Mouse (Mus musculus) mature B cell (primary cell): ENCODE data around the gene Coa7.

Source experiments
- in situ Hi-C: fragments of 300-500 bp; cut with MboI; formaldehyde crosslinking; loops from 2 replicates; pipeline ENCODE4 v1.14.3; 2019

Coa7 gene

DNA sequence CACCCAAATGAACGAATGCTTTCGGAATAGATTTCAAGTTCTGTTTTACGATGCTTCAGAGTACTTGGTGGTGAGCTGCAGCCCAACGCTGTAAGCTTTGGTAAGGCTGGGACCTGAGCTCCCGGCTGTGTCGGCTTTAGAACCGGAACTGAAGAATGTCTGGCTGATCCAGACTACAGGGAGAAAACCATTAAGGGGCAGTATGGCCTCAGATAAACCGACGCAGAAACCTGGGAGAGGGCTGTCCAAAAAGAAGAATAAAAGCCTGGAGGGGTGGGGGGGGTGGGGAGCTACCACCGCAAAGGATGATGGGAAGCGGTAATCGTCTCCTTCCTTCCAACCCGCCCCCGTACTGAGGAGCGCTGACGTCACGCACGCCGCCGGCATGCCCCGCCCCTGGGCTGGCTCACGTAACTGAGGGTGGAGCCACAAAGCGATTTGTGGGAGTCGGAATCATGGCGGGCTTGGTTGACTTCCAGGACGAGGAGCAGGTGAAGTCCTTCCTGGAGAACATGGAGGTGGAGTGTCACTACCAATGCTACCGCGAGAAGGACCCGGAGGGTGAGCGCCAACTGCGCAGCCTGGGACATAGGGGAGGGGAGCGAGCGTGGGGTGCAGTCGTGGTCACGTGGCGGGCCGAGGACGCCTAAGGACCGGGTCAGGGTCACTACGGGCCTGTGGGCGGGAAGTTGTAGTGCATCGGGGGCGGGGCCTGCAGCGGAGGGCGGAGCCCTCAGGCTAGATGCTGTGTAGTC is at the start of gene Coa7:
Coa7 (plus strand) TSS at position 411 of the 755 bp plus-strand sequence.
- in situ Hi-C loops: no loop called here

DNA sequence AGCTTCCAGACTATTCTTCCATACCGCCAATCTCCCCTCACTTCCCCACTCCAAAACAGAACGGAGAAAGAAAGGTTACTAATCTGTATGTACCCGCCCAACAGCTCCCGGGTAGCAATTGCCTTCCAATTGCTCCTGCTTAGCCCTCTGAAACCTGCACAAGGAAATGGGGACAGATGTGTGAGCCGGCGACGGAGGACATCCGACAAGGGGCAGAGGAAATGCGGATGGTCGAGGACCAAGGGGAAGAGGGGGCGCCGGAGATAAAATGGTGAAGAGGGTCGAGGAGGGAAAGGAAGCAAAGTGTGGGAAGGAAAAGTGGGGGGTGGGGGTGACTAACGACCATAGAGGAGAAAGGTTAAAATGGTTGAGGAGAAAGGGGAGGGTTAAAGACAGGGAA is 27.7 kb upstream of the Coa7 start:
- in situ Hi-C loops: no loop called here

DNA sequence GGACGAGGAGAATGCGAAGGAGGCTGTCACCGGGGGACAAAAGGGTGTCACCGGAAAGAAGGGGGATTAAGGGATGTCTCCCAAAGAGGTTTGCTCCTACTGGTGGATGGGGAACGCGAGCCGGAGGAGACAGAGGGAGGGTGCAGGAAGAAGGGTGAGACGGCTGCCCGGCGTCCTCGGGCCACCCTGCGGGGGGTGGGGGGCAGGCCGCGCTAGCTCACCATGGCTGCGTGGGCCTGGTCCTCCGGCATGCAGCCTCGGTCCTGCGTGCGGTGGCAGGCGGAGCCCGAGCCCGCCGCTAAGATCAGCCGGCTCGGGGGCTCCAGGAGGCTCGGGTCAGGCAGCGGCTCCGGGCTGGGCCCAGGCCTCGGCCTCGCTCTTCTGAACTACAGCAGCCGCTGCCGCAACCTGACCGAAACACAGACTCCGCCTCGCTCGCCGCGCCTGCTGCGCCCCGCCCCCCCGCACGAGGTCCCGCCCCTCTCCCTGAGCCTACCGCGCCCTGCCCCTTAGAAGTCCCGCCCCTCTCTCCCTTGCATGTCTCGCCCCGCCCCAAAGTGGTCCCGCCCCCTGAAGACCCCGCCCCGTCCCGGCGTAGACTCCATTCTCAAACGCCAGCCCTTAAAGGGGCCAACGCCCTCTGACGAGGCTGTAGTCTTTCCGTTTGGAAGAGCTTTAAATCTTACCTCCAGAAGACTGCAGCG is 27.1 kb upstream of the Coa7 start, which contains the start of gene Zyg11b:
Zyg11b (minus strand) TSS at position 427 of the 704 bp plus-strand sequence.
- in situ Hi-C loops: no loop called here

DNA sequence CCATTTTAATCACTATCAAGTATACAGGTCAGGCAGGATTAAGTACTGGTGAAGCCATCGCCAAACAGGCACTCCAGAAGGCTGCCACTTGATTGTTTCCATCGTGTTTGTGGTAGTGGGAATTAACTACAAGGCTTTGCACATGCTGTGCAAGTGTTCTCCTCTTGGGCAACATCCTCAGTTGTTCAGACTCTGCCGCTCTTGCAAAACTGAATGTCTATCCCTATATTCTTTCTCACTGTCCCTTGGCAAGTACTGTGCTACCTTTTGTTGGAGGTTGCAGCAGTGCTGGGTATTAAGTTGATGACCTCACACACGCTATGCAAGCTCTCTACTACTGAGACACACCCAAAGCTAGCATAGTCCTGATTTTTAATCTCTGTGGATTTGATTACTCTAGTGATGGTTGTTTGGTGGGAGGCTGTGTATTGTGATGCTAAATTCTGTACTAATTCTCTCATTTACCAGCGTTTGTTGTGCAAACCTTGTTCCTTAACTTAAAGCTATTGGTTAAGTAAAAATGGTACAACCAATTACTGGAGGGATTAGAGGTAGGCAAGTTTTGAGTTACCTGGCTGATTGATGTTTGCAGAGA is 25.5 kb upstream of the Coa7 start:
- in situ Hi-C loops: no loop called here

DNA sequence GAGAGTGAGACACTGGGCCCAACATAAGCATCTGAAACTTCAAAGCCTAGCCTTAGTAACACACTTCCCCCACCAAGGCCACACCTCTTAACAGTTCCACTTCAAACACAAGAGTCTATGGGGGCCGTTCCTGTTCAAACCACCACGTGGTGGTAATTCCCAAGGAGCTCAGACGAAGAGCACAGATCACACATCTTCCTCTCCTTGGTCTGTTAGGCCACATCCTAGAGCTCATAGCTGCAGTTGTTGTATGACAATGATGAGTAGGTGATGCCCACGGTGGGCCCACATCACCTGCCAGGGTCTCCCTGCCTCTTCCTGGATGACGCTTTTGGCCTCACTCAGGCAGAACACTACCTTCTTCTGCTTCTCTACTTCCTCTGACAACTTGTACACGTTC is 17.2 kb upstream of the Coa7 start:
- in situ Hi-C loops: no loop called here

DNA sequence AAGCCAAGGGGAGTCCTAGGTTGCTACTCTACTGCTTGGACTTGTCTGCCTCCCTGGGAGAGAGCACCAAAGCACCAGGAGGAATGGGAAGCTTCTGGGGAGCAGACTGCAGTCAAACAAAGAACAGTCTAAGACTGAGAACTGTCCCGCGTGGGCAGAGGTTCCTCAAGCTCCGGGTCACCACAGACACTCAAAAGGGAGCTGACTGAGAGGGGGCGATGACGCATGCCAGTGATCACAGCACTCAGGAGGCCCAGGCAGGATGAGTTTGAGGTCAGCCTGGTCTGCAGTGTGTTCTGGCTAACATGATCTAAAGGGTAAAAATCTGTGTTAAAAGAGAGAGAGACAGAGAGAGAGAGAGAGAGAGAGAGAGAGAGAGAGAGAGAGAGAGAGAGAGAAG is 13.9 kb upstream of the Coa7 start:
- in situ Hi-C loops: no loop called here

DNA sequence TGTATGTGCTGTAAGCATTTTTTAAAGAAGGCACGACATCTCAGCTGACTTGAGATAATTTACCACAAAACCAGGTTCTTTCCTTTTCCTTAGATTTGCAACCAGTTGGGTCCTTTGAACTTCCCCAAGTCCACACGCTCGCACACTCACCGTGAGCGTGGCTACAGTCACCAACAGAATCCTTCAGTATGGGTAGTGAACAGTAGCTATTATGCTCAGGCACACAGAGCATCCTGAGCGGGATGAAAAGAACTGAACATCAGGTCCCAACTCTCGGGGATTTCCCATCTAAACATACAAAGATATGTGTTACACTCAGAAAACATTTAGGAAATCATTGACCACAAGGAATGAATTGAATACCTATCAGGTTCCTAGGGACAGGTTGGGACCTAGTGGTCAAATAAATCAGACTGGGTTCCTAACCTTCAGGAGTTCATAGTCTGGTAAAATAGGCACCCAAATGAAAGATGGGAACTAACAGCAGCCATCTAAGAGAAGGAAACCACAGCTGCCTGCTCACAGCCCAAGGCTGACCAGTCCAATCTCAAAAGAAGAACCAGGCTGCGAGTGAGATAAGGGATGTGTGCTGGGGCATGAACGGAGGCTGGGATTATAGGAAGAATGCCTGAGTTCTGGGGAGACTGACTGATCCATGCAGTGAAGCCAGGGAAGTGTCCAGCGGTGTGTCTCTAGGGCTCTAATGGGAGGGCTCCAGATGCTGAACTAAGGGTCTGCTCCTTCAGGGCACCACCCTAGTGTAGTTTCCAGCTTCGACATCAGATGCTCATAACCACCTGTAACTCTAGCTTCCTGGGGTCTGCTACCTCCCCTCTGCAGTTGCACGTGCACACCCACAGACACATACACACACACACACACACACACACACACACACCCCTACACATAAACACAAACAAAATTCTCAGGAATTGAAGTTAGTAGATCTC is 10.0 kb upstream of the Coa7 start:
- in situ Hi-C loops: no loop called here

DNA sequence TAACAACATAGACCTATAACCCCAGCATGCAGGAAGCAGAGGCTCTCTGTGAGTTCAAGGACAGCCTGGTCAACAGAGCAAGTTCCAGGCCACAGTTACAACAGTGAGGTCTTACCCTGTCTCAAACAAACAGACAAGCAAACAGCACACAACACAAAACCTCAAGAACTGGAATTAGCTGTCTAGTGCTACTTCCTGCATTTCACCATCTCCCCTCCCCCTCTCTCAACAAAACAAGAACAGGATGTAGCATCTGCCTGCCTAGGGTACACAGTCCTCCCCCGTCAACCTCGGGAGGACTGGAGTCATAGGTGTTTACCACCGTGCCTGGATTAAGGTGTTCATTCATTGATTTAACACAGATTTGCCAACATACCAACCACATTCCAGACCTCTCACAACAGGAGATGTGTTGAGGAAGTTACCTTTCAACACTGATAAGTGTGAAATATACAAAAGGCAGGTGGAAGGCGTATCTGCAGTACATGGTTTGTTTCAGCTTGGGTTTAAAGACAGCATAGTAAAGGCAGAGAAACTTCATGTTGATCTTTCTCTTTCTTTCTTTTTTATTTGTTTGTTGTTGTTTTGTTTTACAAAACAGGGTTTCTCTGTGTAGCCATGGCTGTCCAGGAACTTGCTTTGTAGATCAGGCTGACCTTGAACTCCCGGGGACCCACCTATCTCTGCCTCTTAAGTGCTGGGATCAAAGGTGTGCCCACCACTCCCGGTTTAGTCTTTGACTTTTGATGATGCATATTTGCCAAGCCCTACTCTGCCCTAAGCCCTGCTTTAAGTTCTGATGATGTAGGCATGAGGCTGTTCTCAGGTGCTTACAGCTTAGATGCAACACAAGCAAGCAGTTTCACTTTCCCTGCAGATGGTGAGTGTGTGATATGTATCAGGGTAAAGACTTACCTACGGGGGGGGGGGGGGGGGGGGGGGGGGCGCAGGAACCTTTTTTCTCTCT is 9.0 kb upstream of the Coa7 start:
- in situ Hi-C loops: no loop called here

DNA sequence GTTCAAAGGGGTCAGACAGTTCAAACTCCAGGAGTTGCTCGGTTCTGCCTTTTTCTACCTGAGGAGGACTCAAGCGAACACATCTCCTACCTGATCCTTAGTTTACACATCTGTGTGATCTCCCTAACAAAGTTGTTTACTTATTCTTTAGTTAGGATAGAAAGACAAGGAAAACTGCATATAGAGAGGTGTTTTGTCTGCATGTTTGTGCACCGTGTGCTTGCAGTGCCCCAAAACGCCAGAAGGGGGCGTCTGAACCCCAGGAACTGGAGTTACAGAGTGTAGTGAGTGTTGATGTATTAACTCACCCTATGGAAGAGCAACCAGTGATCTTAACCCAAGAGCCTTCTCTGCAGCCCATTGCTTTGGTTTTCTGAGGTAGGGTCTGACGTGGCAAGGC is 8.2 kb upstream of the Coa7 start:
- in situ Hi-C loops: no loop called here

DNA sequence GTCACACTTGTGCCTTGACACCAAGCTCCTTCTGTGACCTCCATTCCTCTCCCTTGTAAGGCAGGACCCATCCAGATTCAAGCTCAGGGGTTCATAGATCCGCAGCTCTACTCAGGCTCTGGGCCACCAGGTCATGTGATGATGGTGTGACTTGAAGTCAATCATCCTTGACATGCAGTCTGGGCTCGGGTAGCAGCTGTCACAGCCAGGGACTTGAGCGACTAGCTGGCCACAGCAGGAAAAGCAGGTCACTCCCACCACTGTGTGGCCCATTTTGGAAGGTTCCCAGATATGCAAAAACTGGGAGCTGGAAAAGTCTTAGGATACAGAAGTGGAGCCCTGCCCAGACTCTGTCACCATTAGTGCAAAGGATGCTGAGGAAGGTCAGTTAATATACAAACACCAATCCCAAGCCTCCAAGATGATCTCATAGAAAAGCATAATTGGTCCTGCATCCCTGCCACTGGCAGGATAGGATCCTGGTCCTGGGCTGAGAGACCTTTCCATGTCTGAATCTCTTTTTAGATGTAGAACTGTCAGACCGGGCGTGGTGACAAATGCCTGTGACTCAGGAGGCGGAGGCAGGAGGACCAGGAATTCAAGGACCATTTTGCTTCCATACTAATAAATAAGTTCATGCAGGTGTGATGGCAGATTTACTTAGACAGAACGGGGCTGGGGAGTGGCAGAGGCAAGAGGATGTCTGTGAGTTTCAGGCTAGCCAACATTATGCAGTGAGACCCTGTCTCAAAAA is 7.1 kb upstream of the Coa7 start:
- in situ Hi-C loops: no loop called here

DNA sequence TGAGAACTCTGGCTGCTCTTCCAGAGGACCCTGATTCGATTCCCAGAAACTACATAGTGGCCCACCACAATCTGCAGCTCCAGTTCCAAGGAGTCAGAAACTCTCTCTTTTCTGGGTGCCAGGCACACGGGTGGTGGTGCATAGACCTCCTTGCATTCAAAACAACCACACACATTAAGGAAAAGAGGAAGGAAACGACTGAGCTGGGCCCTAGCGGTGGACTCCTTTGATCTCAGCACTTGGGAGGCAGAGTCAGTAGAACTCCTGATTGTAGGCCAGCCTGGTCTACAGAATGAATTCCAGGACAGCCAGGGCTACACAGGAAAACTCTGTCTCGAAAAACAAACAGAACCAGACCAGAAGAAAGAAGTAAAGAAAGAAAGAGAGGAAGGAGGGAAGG is 4.4 kb upstream of the Coa7 start:
- in situ Hi-C loops: no loop called here

DNA sequence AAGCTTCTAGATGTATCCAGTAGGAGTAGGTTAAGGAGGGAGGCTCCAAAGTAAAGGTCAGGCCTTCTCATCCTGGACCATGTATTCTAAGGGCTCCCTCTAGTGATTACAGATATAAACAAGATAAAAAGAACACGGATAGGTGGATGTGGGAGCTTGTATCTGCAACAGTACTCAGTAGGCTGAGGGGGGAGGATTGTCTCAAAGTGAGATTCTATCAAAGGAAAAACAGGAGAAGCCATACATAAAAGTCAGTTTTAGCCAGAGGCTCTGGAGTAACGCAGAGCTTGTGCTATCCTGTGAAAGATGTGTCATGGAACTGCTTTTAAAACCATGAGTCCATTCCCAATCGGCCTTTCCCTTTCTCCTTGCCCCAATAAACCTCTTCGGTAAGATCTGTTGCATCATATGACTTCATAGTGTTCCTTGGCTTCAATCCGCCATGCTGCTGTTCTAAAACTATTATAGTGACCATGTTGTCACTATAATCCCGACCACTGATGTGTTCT is 815 bp upstream of the Coa7 start:
- in situ Hi-C loops: no loop called here

DNA sequence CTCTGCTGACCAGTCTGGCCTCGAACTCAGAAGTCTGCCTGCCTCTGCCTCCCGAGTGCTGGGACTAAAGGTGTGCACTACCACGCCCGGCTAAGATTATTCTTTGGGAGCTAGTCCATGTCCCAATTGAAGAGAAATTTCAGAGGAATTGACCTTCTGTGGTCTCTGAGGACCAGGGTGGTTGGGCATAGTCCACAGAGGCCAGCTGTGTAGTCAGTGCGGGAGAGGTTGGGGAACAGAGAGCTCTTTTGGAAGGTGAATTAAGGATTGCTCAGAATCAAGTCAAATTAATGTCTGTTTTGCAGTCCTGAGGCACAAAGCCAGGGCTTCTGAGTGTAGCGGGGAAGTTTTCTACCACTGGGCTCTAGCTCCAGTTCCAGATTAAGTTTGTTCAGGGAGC is 1.9 kb downstream of the Coa7 start:
- in situ Hi-C loops: loop anchor here (10.0 kb wide), 1 partner anchor 155 kb away; no protein-coding TSS in a partner anchor

DNA sequence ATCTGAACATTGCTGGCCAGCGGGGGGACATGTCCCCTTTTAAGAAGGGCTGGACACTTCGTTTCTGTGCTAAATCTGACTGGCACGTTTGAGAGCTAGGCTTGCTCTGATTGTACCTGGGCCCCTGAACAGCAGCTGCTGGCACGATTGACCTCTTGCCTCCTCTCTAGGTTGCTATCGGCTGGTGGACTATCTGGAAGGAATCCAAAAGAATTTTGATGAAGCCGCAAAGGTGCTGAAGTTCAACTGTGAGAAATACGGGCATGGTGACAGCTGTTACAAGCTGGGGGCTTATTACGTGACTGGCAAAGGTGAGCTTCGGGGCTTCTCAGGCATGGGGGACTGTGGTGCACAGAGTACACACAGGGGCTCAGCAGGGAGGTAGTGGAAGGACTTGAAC is 4.1 kb downstream of the Coa7 start:
- in situ Hi-C loops: loop anchor here (10.0 kb wide), 1 partner anchor 153 kb away; no protein-coding TSS in a partner anchor

DNA sequence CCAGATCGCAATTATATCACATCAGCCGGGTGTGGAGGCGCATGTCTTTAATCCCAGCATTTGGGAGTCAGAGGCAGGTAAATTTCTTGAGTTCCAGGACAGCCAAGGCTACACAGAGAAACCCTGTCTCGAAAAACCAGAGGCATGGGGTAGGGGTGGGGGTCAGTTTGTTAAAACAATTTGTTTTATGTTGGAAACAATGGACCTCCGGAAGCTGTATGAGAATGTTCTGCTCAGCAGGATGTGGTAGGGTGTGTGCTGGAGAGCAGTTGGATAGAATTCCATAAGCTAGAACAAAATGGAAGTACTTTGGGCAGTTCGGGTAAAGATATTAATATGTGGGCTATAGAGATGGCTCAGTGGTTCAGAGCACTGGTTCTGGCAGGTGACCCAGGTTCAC is 7.5 kb downstream of the Coa7 start:
- in situ Hi-C loops: loop anchor here (10.0 kb wide), 1 partner anchor 149 kb away; no protein-coding TSS in a partner anchor

DNA sequence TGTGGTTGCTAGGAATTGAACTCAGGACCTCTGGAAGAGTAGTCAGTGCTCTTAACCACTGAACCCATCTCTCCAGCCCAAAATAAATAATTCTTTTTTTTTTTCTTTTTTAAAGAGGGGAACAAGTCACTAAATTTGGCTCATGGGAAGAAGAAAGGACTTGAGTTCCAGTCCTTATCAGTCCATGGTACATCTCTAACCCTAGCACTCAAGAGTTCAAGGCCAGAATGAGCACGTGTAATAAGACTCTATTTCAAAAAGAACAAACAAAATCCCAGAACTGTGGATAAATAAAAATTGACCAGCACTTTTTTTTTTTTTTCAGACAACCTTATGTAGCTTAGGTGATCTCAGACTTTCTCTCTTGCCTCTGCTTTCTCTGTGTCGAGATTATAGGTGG is 8.8 kb downstream of the Coa7 start:
- in situ Hi-C loops: loop anchor here (10.0 kb wide), 1 partner anchor 148 kb away; no protein-coding TSS in a partner anchor

DNA sequence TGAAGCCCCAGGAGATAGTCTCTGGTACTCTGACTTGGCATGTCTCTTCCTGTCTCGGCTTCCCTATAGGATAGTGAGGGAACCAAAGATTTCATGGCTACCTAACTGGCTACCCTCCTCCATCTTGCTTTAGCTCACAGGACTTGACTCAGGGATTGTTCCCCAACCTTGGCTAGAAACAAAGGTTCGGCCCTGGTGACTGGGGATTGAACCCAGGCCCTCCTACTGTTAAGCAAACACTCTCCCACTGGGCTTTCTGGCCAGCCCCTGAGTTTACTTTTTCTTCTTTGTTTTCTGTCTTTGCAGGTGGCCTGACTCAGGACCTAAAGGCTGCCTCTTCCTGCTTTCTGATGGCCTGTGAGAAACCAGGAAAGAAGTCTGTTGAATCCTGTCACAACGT is 9.9 kb downstream of the Coa7 start:
- in situ Hi-C loops: loop anchor here (10.0 kb wide), 1 partner anchor 147 kb away; no protein-coding TSS in a partner anchor

DNA sequence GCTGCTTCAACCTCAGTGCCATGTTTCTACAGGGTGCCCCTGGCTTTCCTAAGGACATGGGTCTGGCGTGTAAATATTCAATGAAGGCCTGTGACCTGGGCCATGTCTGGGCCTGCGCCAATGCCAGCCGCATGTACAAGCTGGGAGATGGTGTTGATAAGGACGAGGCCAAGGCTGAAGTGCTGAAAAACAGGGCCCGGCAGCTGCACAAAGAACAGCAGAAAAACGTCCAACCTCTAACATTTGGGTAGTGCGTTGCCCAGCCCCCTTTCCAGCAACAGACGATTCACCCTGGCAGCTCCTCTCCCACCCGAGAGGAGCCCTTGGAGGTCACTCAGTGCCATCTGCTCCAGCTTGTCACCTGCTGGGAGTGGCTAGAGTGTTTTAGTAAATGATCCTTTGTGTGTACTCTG is 10.4 kb downstream of the Coa7 start:
- in situ Hi-C loops: loop anchor here (10.0 kb wide), 1 partner anchor 146 kb away; no protein-coding TSS in a partner anchor

DNA sequence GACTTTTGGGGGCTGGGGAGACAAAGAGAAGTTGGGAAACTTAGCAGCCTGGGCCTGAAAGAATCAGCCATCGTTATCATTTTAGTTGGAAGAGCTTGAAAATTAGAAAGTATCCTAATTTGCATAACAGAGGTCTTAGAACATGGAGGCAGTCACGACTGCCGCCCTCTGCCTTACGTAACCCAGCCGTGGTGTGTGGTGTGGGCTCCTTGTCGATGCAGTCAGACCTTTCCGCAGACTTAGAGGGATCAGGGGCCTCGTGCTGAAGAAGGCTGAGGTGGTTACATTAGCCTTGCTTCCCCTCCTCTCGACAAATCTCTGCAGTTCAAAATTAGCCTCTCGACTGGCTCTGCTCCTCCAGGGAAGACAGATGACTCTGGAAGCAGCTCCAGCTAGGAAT is 10.9 kb downstream of the Coa7 start:
- in situ Hi-C loops: loop anchor here (10.0 kb wide), 1 partner anchor 146 kb away; no protein-coding TSS in a partner anchor
